Mouse (Mus musculus): ENCODE results near the gene Th.

Gene Th

GRCm38 (mm10) chr7:142904331-142904730, 26.6 kb downstream of the Th start:
- no peak for ATAC-seq (ENCODE audit: insufficient number of reproducible peaks, low FRiP score, low TSS enrichment)

GRCm38 (mm10) chr7:142902931-142903330, 28.0 kb downstream of the Th start:
- ATAC-seq (ENCODE audit: insufficient number of reproducible peaks, low FRiP score, low TSS enrichment) = no peak

- ATAC-seq (ENCODE audit: insufficient number of reproducible peaks, low FRiP score, low TSS enrichment) = no peak
These were observed 29.2 kb downstream of the Th start for GRCm38 (mm10) chr7:142901774-142902173.

GRCm38 (mm10) chr7:142899872-142900271, 31.1 kb downstream of the Th start:
- ATAC-seq (ENCODE audit: insufficient number of reproducible peaks, low FRiP score, low TSS enrichment) = no peak

GRCm38 (mm10) chr7:142897471-142897870, 33.5 kb downstream of the Th start:
- ATAC-seq (ENCODE audit: insufficient number of reproducible peaks, low FRiP score, low TSS enrichment) = no peak

- no peak for ATAC-seq (ENCODE audit: insufficient number of reproducible peaks, low FRiP score, low TSS enrichment)
These were observed 34.8 kb downstream of the Th start for GRCm38 (mm10) chr7:142895901-142896665.

GRCm38 (mm10) chr7:142895223-142895840, 35.6 kb downstream of the Th start:
- ATAC-seq (ENCODE audit: insufficient number of reproducible peaks, low FRiP score, low TSS enrichment) = no peak

- peak; percentile 32; the same call in 1 of the 2 replicates for ATAC-seq (ENCODE audit: insufficient number of reproducible peaks, low FRiP score, low TSS enrichment)
These were observed 36.3 kb downstream of the Th start for GRCm38 (mm10) chr7:142894669-142895068.

- no peak for ATAC-seq (ENCODE audit: insufficient number of reproducible peaks, low FRiP score, low TSS enrichment)
These were observed 36.9 kb downstream of the Th start for GRCm38 (mm10) chr7:142893721-142894639.

GRCm38 (mm10) chr7:142893296-142893695, 37.6 kb downstream of the Th start:
- no peak for ATAC-seq (ENCODE audit: insufficient number of reproducible peaks, low FRiP score, low TSS enrichment)

GRCm38 (mm10) chr7:142869419-142870163, 61.3 kb downstream of the Th start:
- ATAC-seq (ENCODE audit: insufficient number of reproducible peaks, low FRiP score, low TSS enrichment) = no peak

GRCm38 (mm10) chr7:142850681-142851080, 80.2 kb downstream of the Th start:
- ATAC-seq (ENCODE audit: insufficient number of reproducible peaks, low FRiP score, low TSS enrichment) = no peak
